Mouse (Mus musculus): ENCODE data around the gene Cage1.

GRCm38 (mm10) chr13:38077113-38077512 is 40.2 kb upstream of the Cage1 start:
- TF ChIP-seq CTCF (IDR thresholded peaks at IDR 0.05; ENCODE audit: extremely low read depth, insufficient read depth, insufficient read length, insufficient replicate concordance) (no peak), POLR2A (IDR thresholded peaks at IDR 0.05; ENCODE audit: low read depth, low read length) (no peak)

Measured in spleen, adult 2 months (tissue).